Mouse (Mus musculus) layer of hippocampus, postnatal 25 days (tissue): ENCODE results near the gene Ecsit. TPM values are rescaled to one million over a fixed set of nuclear protein-coding genes. Genes with fewer than 3 reads are reported as not detected.

Source experiments
- DNase-seq, 2 experiments: peaks; one replicate each; pipeline ENCODE4 v3.0.0; 2022; ENCODE audit warnings: mixed read lengths in 2 of 2, low spot score in 1 of 2; ENCODE audit errors: extremely low spot score in 1 of 2
- microRNA-seq, 2 experiments: library from miRNA; unstranded; fragments of <30 nt; microRNA quantifications; one replicate each; pipeline ENCODE4 v1.2.0; 2021
- total RNA-seq, 2 experiments: library from RNA; stranded (reverse); gene quantifications; 2 replicates each; pipeline ENCODE4 v1.2.3; 2021

Gene Ecsit
- total RNA-seq, 2 experiments from 2014 or later = 45.6 to 45.8 TPM

DNA sequence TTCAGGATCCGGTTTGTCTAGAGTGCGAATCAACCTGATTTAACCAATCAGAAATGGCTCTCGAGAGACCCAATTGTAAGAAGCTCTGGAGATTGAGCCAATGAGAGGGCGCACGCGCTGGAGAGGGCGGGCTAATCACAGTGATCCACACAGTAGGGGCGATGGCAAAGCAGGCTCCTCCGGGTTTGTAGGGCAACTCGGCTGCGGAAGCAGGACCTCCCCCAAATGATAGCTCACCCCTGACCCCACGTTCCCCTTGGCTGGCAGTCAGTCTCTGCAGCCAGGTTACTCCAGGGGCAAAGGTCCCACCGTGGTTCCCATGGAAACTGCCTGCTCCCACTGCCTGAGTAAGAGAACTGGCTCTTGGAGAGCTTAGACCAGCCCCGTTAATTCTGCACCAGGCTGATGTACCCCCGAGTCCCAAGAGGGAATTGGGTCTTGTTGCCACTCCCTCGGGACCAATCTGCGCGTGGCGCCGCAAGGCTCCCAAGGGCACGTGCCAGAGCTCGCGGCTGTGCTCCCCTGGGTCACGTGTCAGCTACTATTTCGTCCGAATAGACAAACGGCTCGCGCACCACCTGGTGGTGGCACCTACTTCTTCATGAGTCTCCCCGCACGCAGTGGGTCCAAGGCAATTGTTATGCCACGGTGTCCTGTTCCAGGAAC lies 30.7 kb downstream of the Ecsit start:
- peak; percentile 66 to 69 for DNase-seq

DNA sequence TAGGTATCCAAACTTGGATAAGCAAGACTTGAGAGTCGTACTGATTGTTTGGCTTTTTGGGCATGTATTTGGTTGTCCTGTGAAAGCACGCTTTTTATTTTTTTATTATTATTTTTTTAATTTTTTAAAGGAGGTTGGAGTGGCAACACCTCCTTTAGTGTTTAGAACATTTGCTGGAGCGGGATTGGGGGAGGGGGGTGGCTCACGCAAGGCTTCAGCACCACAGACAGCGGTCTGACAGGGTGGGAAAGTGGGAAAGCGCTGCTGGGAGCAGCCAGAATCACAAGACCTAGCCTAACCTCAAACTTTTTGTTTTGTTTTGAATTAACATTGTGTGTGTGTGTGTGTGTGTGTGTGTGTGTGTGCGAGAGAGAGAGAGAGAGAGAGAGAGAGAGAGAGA lies 31.6 kb downstream of the Ecsit start:
- DNase-seq = no peak

GRCm38 (mm10) chr9:22051958-22052254 lies 33.3 kb downstream of the Ecsit start, which contains the start of gene Elavl3:
Gene Elavl3, minus strand, starts transcription at chr9:22052023.
- peak; percentile 73 to 76 for DNase-seq

DNA sequence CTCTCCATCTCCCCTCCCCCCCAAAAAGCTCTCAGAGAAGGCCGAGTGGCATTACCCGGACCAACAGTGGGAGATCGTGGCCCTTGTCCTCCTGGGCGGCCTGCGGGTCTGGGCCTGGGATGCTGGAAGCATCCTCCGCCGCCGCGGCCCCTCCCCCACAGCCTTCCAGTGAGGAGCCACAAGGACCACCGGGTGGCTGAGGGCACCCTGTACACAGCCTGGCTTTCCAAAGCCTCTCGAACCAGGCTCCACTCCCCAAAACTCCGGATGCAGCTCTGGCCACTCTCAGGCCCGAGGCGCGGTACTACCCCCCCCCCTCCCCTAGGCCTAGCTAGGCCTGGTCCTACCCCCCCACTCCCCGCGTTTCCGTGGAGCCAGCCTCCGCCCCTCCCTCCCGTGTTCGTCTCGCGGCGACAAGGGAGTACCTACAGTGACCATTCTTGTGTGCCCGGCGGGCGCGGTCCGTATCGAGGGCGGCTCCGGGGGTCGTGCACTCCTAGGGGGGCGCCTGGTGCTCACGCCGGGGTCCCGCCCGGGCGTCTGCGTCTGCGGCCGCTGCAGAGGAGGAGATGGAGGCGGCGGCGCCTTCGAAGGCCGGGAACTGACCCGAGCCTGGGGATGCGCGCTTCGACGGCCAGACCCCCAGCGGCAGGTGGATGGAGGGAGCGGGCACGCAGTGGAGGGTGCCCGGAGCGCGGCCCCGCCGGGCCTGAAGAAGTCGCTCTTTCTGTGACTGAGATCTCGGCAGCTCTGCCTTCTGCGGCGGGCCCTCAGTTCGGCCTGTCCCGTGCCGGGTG lies 33.9 kb downstream of the Ecsit start:
- no peak for DNase-seq

- DNase-seq = peak; percentile 44 to 56
Observed at GRCm38 (mm10) chr9:22050351-22050889, 34.8 kb downstream of the Ecsit start.

DNA sequence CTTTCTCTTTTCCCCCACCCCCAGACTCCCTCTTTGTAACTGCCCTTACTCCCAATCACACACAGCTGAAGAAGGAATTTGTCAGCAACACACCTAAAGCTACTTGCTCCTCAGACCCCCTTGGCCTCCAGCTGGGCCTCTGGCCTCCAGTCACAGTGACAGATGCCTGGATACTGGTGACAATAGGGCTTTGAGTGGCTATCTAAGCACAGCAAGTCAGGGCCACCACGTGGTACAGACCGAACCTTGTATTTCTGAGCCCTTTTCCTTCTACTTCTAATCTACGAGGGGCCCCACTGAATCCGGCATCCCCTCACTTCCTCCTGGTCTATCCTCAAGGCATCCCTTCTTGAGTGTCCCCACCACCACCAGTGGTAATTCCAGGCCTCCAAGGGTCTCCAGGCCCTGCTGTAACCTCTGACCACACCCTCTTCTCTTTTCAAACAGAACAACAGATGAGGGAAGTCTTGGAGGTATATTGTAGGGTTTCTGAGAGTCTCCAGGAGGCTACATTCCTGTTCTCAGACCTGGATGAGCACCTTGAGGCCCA lies 35.4 kb downstream of the Ecsit start:
- no peak for DNase-seq

DNA sequence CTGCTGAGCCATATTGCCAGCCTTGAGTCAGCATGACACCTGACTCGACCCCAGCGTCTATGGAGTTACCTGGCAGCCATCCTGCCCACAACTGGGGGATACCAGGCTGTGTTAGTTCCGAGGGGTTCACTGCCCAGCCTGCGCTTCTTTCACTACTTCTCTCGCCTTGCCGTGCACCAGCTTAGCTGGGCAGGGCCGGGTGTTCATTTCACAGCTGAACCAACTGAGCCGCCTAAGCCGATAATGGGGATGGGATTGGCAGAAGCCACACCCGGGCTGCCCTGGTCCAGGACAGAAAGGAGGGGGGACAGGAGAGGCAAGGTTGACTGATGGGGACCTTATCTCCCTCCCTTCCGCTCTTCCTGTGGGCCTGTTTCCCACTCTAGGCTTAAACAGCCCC lies 35.9 kb downstream of the Ecsit start:
- DNase-seq = no peak

GRCm38 (mm10) chr9:22047329-22047728 lies 37.9 kb downstream of the Ecsit start:
- DNase-seq = no peak

- DNase-seq = no peak
Observed at GRCm38 (mm10) chr9:22041832-22042231, 43.4 kb downstream of the Ecsit start.

- DNase-seq = no peak
Observed at GRCm38 (mm10) chr9:22037826-22038225, 47.4 kb downstream of the Ecsit start.

- DNase-seq = no peak
Observed at GRCm38 (mm10) chr9:22035300-22036044, 49.8 kb downstream of the Ecsit start.

DNA sequence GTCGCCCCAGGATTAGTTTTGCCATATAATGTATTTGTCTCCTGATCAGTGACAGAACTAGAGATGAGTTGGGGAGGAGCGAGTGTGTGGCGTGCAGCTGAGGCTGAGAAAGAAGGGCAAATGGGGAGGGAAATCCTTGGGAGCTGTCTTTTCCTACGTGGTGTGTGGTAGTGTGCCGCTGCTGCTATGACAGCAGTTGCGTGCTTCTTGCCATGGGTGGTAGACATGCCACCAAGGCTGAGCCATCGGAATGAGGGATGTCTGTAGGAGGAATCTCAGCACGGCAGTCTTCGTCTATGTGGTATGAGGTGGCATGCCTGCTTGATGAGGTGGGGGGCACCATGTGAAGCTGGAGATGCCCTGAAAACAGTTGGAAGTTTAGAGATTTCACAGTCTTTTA lies 54.9 kb downstream of the Ecsit start:
- DNase-seq = no peak

DNA sequence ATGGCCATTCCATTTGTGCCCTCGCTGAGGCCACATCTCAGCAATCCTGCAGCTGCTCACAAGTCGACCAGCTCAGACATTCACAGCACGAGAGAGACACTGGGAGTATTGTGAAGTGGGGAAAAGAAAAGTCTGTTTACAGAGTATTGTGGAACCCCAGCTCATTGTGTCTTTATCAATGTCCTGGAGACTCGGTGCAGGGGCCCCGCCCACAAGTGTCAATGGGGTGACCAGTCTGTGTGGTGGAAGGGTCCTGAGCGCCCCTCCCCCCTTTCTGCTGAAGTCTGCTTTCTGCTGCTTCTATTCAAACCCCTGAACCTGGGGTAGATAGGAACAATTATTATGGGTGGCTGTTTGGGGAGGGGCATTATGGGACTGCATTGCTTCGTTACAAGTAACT lies 56.8 kb downstream of the Ecsit start:
- DNase-seq = no peak

- DNase-seq = no peak
Observed at GRCm38 (mm10) chr9:22024592-22024991, 60.6 kb downstream of the Ecsit start.

Small RNA genes within 50 kb of the gene (microRNA-seq; reads per million reads assigned to microRNA genes)
- 0 to 0.40 reads per million in 2 experiments for gene Mir7084

Other genes with a start within 250 kb of the Ecsit start
- gene Angptl8, start 249.9 kb downstream of the Ecsit start, total RNA-seq = not detected
- 10 to 100 TPM; 13.1 to 18.4 TPM for gene Dock6, start 232.8 kb downstream of the Ecsit start, total RNA-seq
- gene Rab3d, start 167.2 kb downstream of the Ecsit start, total RNA-seq = 10 to 100 TPM; 19.5 to 24.0 TPM
- gene Ccdc159, start 158.0 kb downstream of the Ecsit start, total RNA-seq = 10 to 100 TPM; 13.2 to 18.5 TPM
- 10 to 100 TPM; 40.2 to 45.0 TPM for gene Tmem205, start 157.9 kb downstream of the Ecsit start, total RNA-seq
- 100 to 1,000 TPM; 334 to 345 TPM for gene Plppr2, start 148.4 kb downstream of the Ecsit start, total RNA-seq
- 10 to 100 TPM; 14.7 to 16.0 TPM for gene Swsap1, start 129.7 kb downstream of the Ecsit start, total RNA-seq
- 1 to 10 TPM; 7.3 to 9.5 TPM for gene Epor, start 121.9 kb downstream of the Ecsit start, total RNA-seq
- gene Rgl3, start 96.0 kb downstream of the Ecsit start, total RNA-seq = 1 to 10 TPM; 1.5 to 1.9 TPM
- 1 to 10 TPM; 7.0 to 7.6 TPM for gene Ccdc151, start 82.8 kb downstream of the Ecsit start, total RNA-seq
- 100 to 1,000 TPM; 107 to 108 TPM for gene Prkcsh, start 82.6 kb downstream of the Ecsit start, total RNA-seq
- gene Elavl3, start 33.4 kb downstream of the Ecsit start, total RNA-seq = 100 to 1,000 TPM; 155 to 158 TPM
- gene Gm49318, start 14.2 kb downstream of the Ecsit start, total RNA-seq = 1 to 10 TPM; 1.2 to 3.9 TPM
- 10 to 100 TPM; 17.9 to 22.1 TPM for gene Zfp653, start 14.1 kb downstream of the Ecsit start, total RNA-seq
- gene Cnn1, start 13.8 kb upstream of the Ecsit start, total RNA-seq = 1 to 10 TPM in 1 of 2 experiments, under 1 TPM in 1; 0.32 to 1.2 TPM
- gene Elof1, start 31.7 kb upstream of the Ecsit start, total RNA-seq = 10 to 100 TPM; 53.1 to 57.9 TPM
- gene Acp5, start 50.3 kb upstream of the Ecsit start, total RNA-seq = under 1 TPM; 0.54 to 0.91 TPM
- 10 to 100 TPM; 48.2 to 54.3 TPM for gene Pigyl, start 71.4 kb upstream of the Ecsit start, total RNA-seq
- gene Zfp872, start 102.7 kb upstream of the Ecsit start, total RNA-seq = not detected
- gene Zfp809, start 140.3 kb upstream of the Ecsit start, total RNA-seq = 10 to 100 TPM; 19.7 to 22.7 TPM
- gene Zfp599, start 174.5 kb upstream of the Ecsit start, total RNA-seq = 1 to 10 TPM; 5.0 to 5.5 TPM
- gene Zfp810, start 222.2 kb upstream of the Ecsit start, total RNA-seq = 10 to 100 TPM; 16.0 to 17.8 TPM